Mouse (Mus musculus) forebrain, embryonic 10.5 days (tissue): ENCODE measurements around the gene Rab5c. TPM values are rescaled to one million over a fixed set of nuclear protein-coding genes. Genes with fewer than 3 reads are reported as not detected.

Source experiments
- DNase-seq: peaks from one replicate; pipeline ENCODE4 v3.0.0-alpha.2; 2017; ENCODE audit warnings: low spot score; ENCODE audit errors: extremely low spot score
- H3K27ac ChIP-seq: fragments of 300-500 bp; sonication (generic); 2 replicates; pipeline ENCODE4 v1.5.1; 2016; ENCODE audit warnings: mild to moderate bottlenecking
- H3K27me3 ChIP-seq: fragments of 300-500 bp; sonication (generic); 2 replicates; pipeline ENCODE4 v1.6.1; 2016; ENCODE audit warnings: mild to moderate bottlenecking; ENCODE audit not compliant: poor library complexity, severe bottlenecking
- H3K36me3 ChIP-seq: fragments of 300-500 bp; sonication (generic); replicated peaks from 2 replicates; pipeline ENCODE4 v1.6.1; 2016; ENCODE audit warnings: mild to moderate bottlenecking, moderate library complexity
- H3K4me1 ChIP-seq: fragments of 300-500 bp; sonication (generic); 2 replicates; pipeline ENCODE4 v1.6.1; 2016
- H3K4me3 ChIP-seq: fragments of 300-500 bp; sonication (generic); 2 replicates; pipeline ENCODE4 v1.5.1; 2016; ENCODE audit warnings: mild to moderate bottlenecking, moderate library complexity
- H3K9me3 ChIP-seq: fragments of 300-500 bp; sonication (generic); 2 replicates; pipeline ENCODE4 v1.6.1; 2016; ENCODE audit warnings: mild to moderate bottlenecking, moderate library complexity
- WGBS: fragments of 180-500 bp; shearing (Covaris S2); methylation state at CpG from one replicate; pipeline ENCODE4 v1.1.7; 2016; 5-methylcytosine and 5-hydroxymethylcytosine counted together
- polyA plus RNA-seq: library from polyadenylated mRNA; unstranded; fragments of >200 nt; fragmentation: Nextera tagmentation; extraction: Ambion mirVana; gene quantifications from 2 replicates; pipeline ENCODE4 v1.2.1, GENCODE M21; 2016

Rab5c gene
- polyA plus RNA-seq, 1 experiment from 2014 or later = 14.9 TPM

DNA sequence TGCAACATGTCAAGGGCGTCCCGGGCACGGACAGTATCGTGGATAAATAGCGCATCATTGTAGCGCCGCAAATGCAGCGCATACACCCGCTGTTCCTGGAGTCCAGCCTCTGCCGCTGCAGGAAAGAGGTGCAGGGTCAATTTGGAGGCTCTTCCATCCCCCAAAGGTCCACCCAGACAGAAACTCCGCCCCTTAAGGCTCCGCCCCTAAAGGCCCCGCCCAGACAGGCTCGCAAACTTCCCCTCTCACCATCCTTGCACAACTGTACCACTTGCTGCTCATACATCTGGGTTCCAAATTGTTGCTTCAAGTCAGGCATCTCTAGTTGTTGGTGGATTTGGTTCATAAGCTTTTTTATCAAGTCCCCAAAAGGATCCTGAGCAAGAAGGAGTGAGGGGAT lies 36.7 kb downstream of the Rab5c start:
- peaks cover 22% of the 10 kb centered on the region for H3K36me3 ChIP-seq
- WGBS = 2% methylated on average over 14 of the region's 14 CpGs
- H3K4me1 ChIP-seq = peaks cover 41% of the 10 kb centered on the region
- H3K9me3 ChIP-seq = no peaks in the 10 kb centered on the region
- H3K27ac ChIP-seq = no peak overlapping the region
- peak overlapping the region; percentile 37 for H3K4me3 ChIP-seq
- peaks cover 17% of the 10 kb centered on the region for H3K27me3 ChIP-seq
- DNase-seq = peak; percentile 55

DNA sequence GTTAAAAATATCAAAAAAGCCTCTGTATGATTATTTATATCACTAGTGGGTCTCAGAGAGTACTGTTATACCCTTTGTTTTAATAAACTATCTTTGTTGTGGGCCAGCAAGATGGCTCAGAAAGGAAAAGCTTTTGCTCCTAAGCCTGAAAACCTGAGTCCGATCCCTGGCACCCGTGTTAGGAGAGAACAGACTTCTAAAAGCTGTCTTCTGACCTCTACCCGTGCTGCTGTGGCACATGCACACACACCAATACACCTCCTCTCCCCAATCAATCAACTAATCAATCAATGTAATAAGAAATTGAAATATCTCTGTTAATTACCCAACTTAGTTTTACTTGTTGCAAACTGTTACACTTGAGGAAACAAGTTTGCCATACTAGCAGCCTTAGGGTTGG lies 37.3 kb downstream of the Rab5c start:
- H3K9me3 ChIP-seq = no peaks in the 10 kb centered on the region
- WGBS = 79% methylated on average over 3 of the region's 3 CpGs
- peaks cover 16% of the 10 kb centered on the region for H3K36me3 ChIP-seq
- H3K27ac ChIP-seq = no peak overlapping the region
- no peak for DNase-seq
- H3K4me1 ChIP-seq = peaks cover 41% of the 10 kb centered on the region
- peaks cover 17% of the 10 kb centered on the region for H3K27me3 ChIP-seq
- peak overlapping the region; percentile 37 for H3K4me3 ChIP-seq

DNA sequence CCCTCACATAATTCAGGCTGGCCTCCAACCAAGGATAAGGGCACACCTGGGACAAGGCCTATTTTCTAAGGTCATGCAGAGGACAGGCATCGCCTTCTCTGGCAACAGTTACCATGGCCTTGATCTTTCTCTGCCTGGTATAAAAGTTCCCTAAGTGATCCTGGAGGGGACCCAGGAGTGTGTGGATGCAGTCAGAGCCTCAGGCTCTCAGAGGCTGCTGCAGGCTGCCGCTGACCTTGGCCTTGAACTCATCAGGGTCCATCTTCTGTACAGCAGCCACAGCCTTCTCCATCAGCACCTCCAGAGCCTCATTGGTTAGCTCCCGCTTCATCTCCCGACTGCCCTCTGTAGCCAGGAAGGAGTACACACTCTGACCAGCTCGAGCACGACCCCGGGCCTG lies 40.1 kb downstream of the Rab5c start:
- Histone ChIP-seq H3K4me1 (peaks cover 24% of the 10 kb centered on the region), H3K27me3 (peaks cover 22% of the 10 kb centered on the region), H3K4me3 (no peak overlapping the region), H3K27ac (no peak overlapping the region), H3K9me3 (no peaks in the 10 kb centered on the region), H3K36me3 (no peaks in the 10 kb centered on the region)
- no peak for DNase-seq
- 80% methylated on average over 7 of the region's 7 CpGs for WGBS

DNA sequence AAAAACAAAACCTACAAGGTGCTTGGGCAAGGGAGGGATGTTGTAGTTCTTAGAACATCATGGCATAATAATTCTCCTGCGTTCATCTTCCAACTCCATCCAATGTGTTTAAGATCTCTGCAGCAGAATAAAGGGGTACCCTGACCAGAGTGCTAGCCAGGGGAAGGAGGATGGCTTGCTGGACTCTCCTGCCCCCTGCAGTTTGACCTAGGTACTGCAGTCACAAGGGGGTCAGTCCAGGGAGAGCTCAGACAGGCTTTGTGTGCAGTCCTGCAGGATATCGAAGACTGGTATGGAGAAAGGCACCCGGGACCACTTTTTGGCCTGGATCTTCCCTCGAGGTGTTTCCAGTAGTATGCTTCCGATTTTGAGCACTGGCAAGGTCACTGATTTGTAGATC lies 43.1 kb downstream of the Rab5c start:
- Histone ChIP-seq H3K27ac (no peak overlapping the region), H3K9me3 (no peaks in the 10 kb centered on the region), H3K4me3 (no peak overlapping the region), H3K27me3 (peaks cover 43% of the 10 kb centered on the region), H3K4me1 (peaks cover 19% of the 10 kb centered on the region), H3K36me3 (no peaks in the 10 kb centered on the region)
- peak; percentile 74 for DNase-seq
- WGBS = 38% methylated on average over 5 of the region's 5 CpGs

GRCm38 (mm10) chr11:100693154-100693553 lies 44.9 kb downstream of the Rab5c start:
- H3K4me1 ChIP-seq = peaks cover 19% of the 10 kb centered on the region
- no peaks in the 10 kb centered on the region for H3K9me3 ChIP-seq
- no peaks in the 10 kb centered on the region for H3K36me3 ChIP-seq
- H3K27ac ChIP-seq = no peak overlapping the region
- H3K27me3 ChIP-seq = peaks cover 43% of the 10 kb centered on the region
- WGBS = 26% methylated on average over 5 of the region's 5 CpGs
- no peak for DNase-seq
- no peak overlapping the region for H3K4me3 ChIP-seq

DNA sequence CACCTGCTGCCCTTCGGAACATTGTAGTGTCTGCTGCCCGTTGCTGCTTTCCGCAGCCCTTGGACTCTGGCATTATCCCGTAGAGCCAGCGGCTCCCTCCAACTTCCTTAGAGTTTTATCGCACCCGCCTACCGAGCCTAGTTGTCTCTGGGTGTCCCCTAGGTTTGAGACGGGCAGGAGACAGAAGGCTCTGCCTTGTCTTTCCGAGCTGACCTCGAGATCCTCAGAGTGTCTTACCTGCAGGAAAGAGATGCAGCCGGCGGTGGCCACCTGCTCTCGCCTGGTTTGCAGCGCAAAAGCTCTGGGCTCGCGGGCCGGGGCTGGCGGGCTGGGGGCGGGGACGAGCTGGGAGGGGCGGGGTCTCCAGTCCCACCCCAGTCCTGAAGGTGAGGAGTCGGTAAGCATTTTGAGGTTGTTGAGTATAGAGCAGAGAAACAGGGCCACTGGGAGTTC lies 45.8 kb downstream of the Rab5c start, which contains the start of gene Zfp385c:
TSS of gene Zfp385c (minus strand) at position 292 of the 453 bp plus-strand sequence.
- no peaks in the 10 kb centered on the region for H3K36me3 ChIP-seq
- H3K27ac ChIP-seq = no peak within 1 kb of the TSS
- H3K27me3 ChIP-seq = peaks cover 43% of the 10 kb centered on the region
- H3K9me3 ChIP-seq = no peaks in the 10 kb centered on the region
- peak within 1 kb of the TSS; percentile 42 for H3K4me3 ChIP-seq
- H3K4me1 ChIP-seq = peaks cover 19% of the 10 kb centered on the region
- no peak for DNase-seq
- WGBS = 2% methylated on average over 23 of the region's 23 CpGs

DNA sequence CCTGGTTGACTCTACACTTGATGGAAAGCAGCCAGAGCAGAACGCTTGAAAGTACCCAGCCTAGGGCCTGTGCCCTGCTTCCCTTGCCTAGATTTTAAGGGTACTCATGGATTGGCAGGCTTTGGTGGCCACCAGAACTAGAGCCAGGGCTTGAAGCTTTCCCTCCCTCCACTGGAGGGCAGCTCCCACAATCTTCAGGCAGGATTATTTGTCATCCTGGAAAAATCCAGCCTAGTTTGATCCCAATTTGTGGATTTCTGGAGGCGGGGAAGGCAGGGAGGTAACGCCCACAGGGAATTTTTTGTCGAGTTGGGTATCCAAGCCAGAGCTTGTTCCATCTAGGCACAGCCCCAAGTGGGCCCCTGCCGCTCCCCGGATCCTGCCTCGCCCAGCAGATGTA lies 47.6 kb downstream of the Rab5c start:
- Histone ChIP-seq H3K4me3 (no peak overlapping the region), H3K9me3 (no peaks in the 10 kb centered on the region), H3K27me3 (peaks cover 43% of the 10 kb centered on the region), H3K36me3 (no peaks in the 10 kb centered on the region), H3K27ac (no peak overlapping the region), H3K4me1 (peaks cover 19% of the 10 kb centered on the region)
- WGBS = 77% methylated on average over 7 of the region's 7 CpGs
- no peak for DNase-seq

DNA sequence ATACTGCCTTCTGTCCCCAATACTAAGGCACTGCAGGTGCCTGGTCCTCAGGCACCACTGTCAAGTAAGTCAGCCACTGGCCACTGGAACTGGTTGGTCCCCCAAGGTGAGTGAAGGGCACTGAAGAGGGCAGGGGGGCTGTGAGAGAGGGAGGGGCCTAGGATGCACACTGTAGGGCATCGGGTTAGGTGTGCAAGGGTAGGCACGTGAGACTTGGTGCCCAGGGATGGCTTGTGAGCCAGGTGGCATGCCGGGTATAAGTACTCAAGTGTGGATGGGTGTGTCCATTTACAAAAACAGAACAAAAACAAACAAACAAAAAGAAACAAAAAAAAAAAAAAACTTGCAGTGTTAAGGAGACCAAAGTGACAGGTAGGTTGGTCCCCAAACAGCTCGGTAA lies 49.6 kb downstream of the Rab5c start:
- DNase-seq = no peak
- WGBS = 87% methylated on average over 4 of the region's 4 CpGs
- no peaks in the 10 kb centered on the region for H3K9me3 ChIP-seq
- peaks cover 38% of the 10 kb centered on the region for H3K27me3 ChIP-seq
- no peak overlapping the region for H3K27ac ChIP-seq
- H3K4me3 ChIP-seq = no peak overlapping the region
- H3K36me3 ChIP-seq = no peaks in the 10 kb centered on the region
- H3K4me1 ChIP-seq = peaks cover 19% of the 10 kb centered on the region

GRCm38 (mm10) chr11:100687265-100687664 lies 50.8 kb downstream of the Rab5c start:
- Histone ChIP-seq H3K4me1 (peaks cover 7% of the 10 kb centered on the region), H3K4me3 (no peak overlapping the region), H3K27ac (no peak overlapping the region), H3K27me3 (peaks cover 26% of the 10 kb centered on the region), H3K36me3 (no peaks in the 10 kb centered on the region), H3K9me3 (no peaks in the 10 kb centered on the region)
- no peak for DNase-seq
- WGBS = 89% methylated on average over 7 of the region's 7 CpGs

DNA sequence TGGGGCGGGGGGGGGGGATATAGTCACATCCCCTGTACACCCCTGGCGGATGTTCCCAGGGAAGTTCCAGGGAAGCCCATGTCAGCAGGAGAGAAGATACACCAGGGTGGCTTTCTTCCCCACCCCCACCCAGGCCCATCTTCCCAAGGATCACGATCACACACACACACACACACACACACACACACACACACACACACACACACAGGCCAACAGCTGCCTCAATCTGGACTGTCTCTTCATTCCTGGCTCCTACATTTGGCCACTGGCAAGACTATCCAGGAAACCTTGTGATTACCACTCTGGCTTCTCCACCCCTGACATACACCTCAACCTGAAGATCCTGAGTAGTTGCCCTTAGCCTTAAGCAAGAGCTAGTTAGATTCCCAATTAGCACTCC lies 52.6 kb downstream of the Rab5c start:
- Histone ChIP-seq H3K4me1 (no peaks in the 10 kb centered on the region), H3K27me3 (peaks cover 7% of the 10 kb centered on the region), H3K9me3 (no peaks in the 10 kb centered on the region), H3K27ac (no peak overlapping the region), H3K4me3 (no peak overlapping the region), H3K36me3 (no peaks in the 10 kb centered on the region)
- WGBS = 72% methylated on average over 2 of the region's 3 CpGs
- DNase-seq = no peak

- no peak overlapping the region for H3K27ac ChIP-seq
- WGBS = 91% methylated on average over 2 of the region's 2 CpGs
- no peaks in the 10 kb centered on the region for H3K9me3 ChIP-seq
- no peak for DNase-seq
- H3K4me1 ChIP-seq = no peaks in the 10 kb centered on the region
- H3K4me3 ChIP-seq = no peak overlapping the region
- H3K36me3 ChIP-seq = no peaks in the 10 kb centered on the region
- no peaks in the 10 kb centered on the region for H3K27me3 ChIP-seq
Measured at GRCm38 (mm10) chr11:100684084-100684483, 53.9 kb downstream of the Rab5c start.

DNA sequence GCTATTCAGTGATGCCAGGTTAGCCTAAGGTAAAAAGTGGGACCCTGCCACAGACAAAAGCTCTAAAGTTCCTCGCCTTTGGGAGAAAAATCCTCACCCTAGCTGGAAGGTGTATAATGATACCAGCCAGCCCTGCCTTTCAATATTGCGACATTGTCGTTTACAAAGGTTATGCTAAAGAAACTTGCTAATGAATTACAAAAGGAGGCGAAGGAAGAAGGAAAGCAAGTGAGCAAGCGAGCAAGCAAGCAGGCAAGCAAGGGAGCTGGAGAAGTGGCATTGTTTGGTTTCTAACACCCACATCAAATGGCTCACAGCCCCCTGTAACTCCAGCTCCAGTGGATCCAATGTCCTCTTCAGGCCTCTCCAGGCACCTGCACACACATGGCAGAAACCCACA lies 55.5 kb downstream of the Rab5c start:
- DNase-seq = no peak
- Histone ChIP-seq H3K27me3 (peaks cover 4% of the 10 kb centered on the region; the same call in 1 of the 2 replicates), H3K36me3 (no peaks in the 10 kb centered on the region), H3K4me1 (peaks cover 7% of the 10 kb centered on the region), H3K9me3 (no peaks in the 10 kb centered on the region), H3K4me3 (no peak overlapping the region), H3K27ac (no peak overlapping the region)
- 69% methylated on average over 5 of the region's 5 CpGs for WGBS

GRCm38 (mm10) chr11:100681826-100682225 lies 56.2 kb downstream of the Rab5c start:
- DNase-seq = no peak
- Histone ChIP-seq H3K36me3 (no peaks in the 10 kb centered on the region), H3K9me3 (no peaks in the 10 kb centered on the region), H3K4me3 (no peak overlapping the region), H3K4me1 (peaks cover 9% of the 10 kb centered on the region), H3K27me3 (peaks cover 4% of the 10 kb centered on the region; the same call in 1 of the 2 replicates), H3K27ac (no peak overlapping the region)
- 73% methylated on average over 5 of the region's 5 CpGs for WGBS

DNA sequence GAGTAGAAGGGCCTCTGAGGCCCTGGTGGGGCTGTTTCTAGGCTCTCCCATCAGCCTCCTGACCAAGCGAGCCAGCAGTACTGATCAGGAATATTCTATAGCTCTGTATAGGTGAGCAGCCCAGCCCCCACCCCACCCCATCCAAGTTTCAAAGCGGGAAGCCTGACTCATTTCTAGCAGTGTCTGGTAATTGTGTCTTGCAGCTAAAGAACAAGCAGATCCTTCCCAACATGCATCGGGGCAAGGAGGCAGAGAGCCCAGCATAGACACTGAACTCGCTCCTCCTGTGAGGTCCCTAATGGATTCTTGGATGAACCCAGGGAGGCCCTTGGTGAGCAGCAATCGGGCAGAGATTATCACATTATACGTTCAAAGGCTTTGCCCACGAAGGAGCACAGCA lies 60.2 kb downstream of the Rab5c start:
- no peak for DNase-seq
- 0 out of 2 replicates have a peak overlapping the region, but pooled peaks have one; percentile 2 for H3K27ac ChIP-seq

More for the DNA sequence above, 60.2 kb downstream of the Rab5c start:
- Histone ChIP-seq H3K4me3 (no peak overlapping the region), H3K36me3 (no peaks in the 10 kb centered on the region), H3K4me1 (peaks cover 18% of the 10 kb centered on the region), H3K27me3 (peaks cover 25% of the 10 kb centered on the region), H3K9me3 (no peaks in the 10 kb centered on the region)
- 62% methylated on average over 7 of the region's 7 CpGs for WGBS
